Mouse (Mus musculus): ENCODE results near the gene Chrna1.

GRCm38 (mm10) chr2:73593101-73593439 is 12.9 kb upstream of the Chrna1 start:
- no peak for TF ChIP-seq EP300 (IDR thresholded peaks at IDR 0.05; ENCODE audit: low read depth)
- TF ChIP-seq CTCF (IDR thresholded peaks at IDR 0.05; ENCODE audit: low read depth), result no peak
